Mouse (Mus musculus) kidney, embryonic 14.5 days (tissue): Measurements from ENCODE around the gene Nucks1. TPM values are rescaled to one million over a fixed set of nuclear protein-coding genes. Genes with fewer than 3 reads are reported as not detected.

Experiments
- ATAC-seq: fragments of 200-750 bp; cut with Nextera tagmentation; 2 replicates; pipeline ENCODE4 v1.8.0; 2017; ENCODE audit warnings: moderate number of reproducible peaks, mild to moderate bottlenecking, moderate TSS enrichment, moderate library complexity; ENCODE audit not compliant: low FRiP score, low TSS enrichment
- H3K27ac ChIP-seq: fragments of 300-500 bp; sonication (generic); 2 replicates; pipeline ENCODE4 v1.5.1; 2014; ENCODE audit warnings: low read depth, mild to moderate bottlenecking, low read length, moderate library complexity, mixed read lengths
- H3K27me3 ChIP-seq: fragments of 300-500 bp; sonication (generic); 2 replicates; pipeline ENCODE4 v1.6.1; 2014; ENCODE audit warnings: mild to moderate bottlenecking, low read length; ENCODE audit not compliant: control insufficient read depth, insufficient read depth
- H3K36me3 ChIP-seq: fragments of 300-500 bp; sonication (generic); 2 replicates; pipeline ENCODE4 v1.6.1; 2014; ENCODE audit warnings: low read length, mixed read lengths; ENCODE audit not compliant: control insufficient read depth, insufficient read depth
- H3K4me1 ChIP-seq: fragments of 300-500 bp; sonication (generic); 2 replicates; pipeline ENCODE4 v1.6.1; 2014; ENCODE audit warnings: low read length, mixed read lengths; ENCODE audit not compliant: control insufficient read depth, insufficient read depth
- H3K4me2 ChIP-seq: fragments of 300-500 bp; sonication (generic); replicated peaks from 2 replicates; pipeline ENCODE4 v1.6.1; 2014; ENCODE audit warnings: low read depth, mild to moderate bottlenecking, low read length
- H3K4me3 ChIP-seq: fragments of 300-500 bp; sonication (generic); 2 replicates; pipeline ENCODE4 v1.5.1; 2014; ENCODE audit warnings: mild to moderate bottlenecking, low read length
- H3K9ac ChIP-seq: fragments of 300-500 bp; sonication (generic); 2 replicates; pipeline ENCODE4 v1.6.1; 2014; ENCODE audit warnings: low read depth, mild to moderate bottlenecking, low read length, moderate library complexity
- H3K9me3 ChIP-seq: fragments of 300-500 bp; sonication (generic); 2 replicates; pipeline ENCODE4 v1.6.1; 2016; ENCODE audit warnings: low read length; ENCODE audit not compliant: control insufficient read depth
- WGBS: fragments of 180-500 bp; shearing (Covaris S2); extraction: QIAGEN DNeasy Blood & Tissue Kit; methylation state at CpG from one replicate; pipeline ENCODE4 v1.1.7; 2014; 5-methylcytosine and 5-hydroxymethylcytosine counted together
- polyA plus RNA-seq: library from polyadenylated mRNA; unstranded; fragments of >200 nt; fragmentation: Nextera tagmentation; extraction: Ambion mirVana; gene quantifications from 2 replicates; pipeline ENCODE4 v1.2.1, GENCODE M21; 2014

Nucks1 gene
- polyA plus RNA-seq, 1 experiment from 2014 or later = 67.3 TPM

GRCm38 (mm10) chr1:131968556-131968955 lies 58.2 kb downstream of the Nucks1 start:
- Histone ChIP-seq H3K4me3 (no peak overlapping the region), H3K4me2 (no peak overlapping the region), H3K4me1 (peaks cover 46% of the 10 kb centered on the region), H3K27ac (no peak overlapping the region), H3K27me3 (peaks cover 11% of the 10 kb centered on the region), H3K9me3 (no peaks in the 10 kb centered on the region), H3K36me3 (no peaks in the 10 kb centered on the region), H3K9ac (no peak overlapping the region)
- ATAC-seq = no peak
- WGBS = 35% methylated on average over 3 of the region's 3 CpGs

- ATAC-seq = no peak
- WGBS = 66% methylated on average over 6 of the region's 6 CpGs
- no peak overlapping the region for H3K9ac ChIP-seq
- no peaks in the 10 kb centered on the region for H3K36me3 ChIP-seq
- no peaks in the 10 kb centered on the region for H3K9me3 ChIP-seq
- peaks cover 8% of the 10 kb centered on the region for H3K27me3 ChIP-seq
- no peak overlapping the region for H3K4me2 ChIP-seq
- no peak overlapping the region for H3K4me3 ChIP-seq
- H3K27ac ChIP-seq = no peak overlapping the region
- peaks cover 46% of the 10 kb centered on the region for H3K4me1 ChIP-seq
Observed at GRCm38 (mm10) chr1:131968983-131969382, 58.6 kb downstream of the Nucks1 start.

GRCm38 (mm10) chr1:131969825-131970224 lies 59.5 kb downstream of the Nucks1 start:
- Histone ChIP-seq H3K4me1 (peaks cover 43% of the 10 kb centered on the region), H3K4me3 (no peak overlapping the region), H3K9me3 (no peaks in the 10 kb centered on the region), H3K27ac (no peak overlapping the region), H3K4me2 (no peak overlapping the region), H3K36me3 (no peaks in the 10 kb centered on the region), H3K9ac (no peak overlapping the region), H3K27me3 (peaks cover 8% of the 10 kb centered on the region; the same call in 1 of the 2 replicates)
- ATAC-seq = no peak
- WGBS = 51% methylated on average over 4 of the region's 4 CpGs

- Histone ChIP-seq H3K4me2 (0 out of 2 replicates have a peak overlapping the region, but pooled peaks have one; percentile 26), H3K9ac (no peak overlapping the region; the same call in 1 of the 2 replicates), H3K4me1 (peaks cover 45% of the 10 kb centered on the region), H3K4me3 (no peak overlapping the region), H3K36me3 (no peaks in the 10 kb centered on the region), H3K27ac (peak overlapping the region; percentile 85), H3K27me3 (peaks cover 8% of the 10 kb centered on the region; the same call in 1 of the 2 replicates), H3K9me3 (no peaks in the 10 kb centered on the region)
- no peak for ATAC-seq
- WGBS = 40% methylated on average over 5 of the region's 5 CpGs
Observed at GRCm38 (mm10) chr1:131970322-131970660, 60.0 kb downstream of the Nucks1 start.

GRCm38 (mm10) chr1:131970661-131971520 lies 60.6 kb downstream of the Nucks1 start:
- H3K27ac ChIP-seq = peak overlapping the region; percentile 85
- H3K9ac ChIP-seq = peak overlapping the region; percentile 40
- ATAC-seq = peak; percentile 36
- peaks cover 45% of the 10 kb centered on the region for H3K4me1 ChIP-seq
- H3K4me2 ChIP-seq = peak overlapping the region; percentile 26; the same call in 1 of the 2 replicates
- H3K4me3 ChIP-seq = no peak overlapping the region
- H3K36me3 ChIP-seq = no peaks in the 10 kb centered on the region
- WGBS = 7% methylated on average over 16 of the region's 16 CpGs
- H3K27me3 ChIP-seq = peaks cover 8% of the 10 kb centered on the region; the same call in 1 of the 2 replicates
- no peaks in the 10 kb centered on the region for H3K9me3 ChIP-seq

- Histone ChIP-seq H3K36me3 (no peaks in the 10 kb centered on the region), H3K27ac (peak overlapping the region; percentile 85), H3K9me3 (no peaks in the 10 kb centered on the region), H3K4me2 (peak overlapping the region; percentile 2; the same call in 1 of the 2 replicates), H3K4me1 (peaks cover 37% of the 10 kb centered on the region), H3K9ac (peak overlapping the region; percentile 18; the same call in 1 of the 2 replicates), H3K4me3 (no peak overlapping the region), H3K27me3 (peaks cover 3% of the 10 kb centered on the region; the same call in 1 of the 2 replicates)
- peak; percentile 74 for ATAC-seq
- WGBS = 16% methylated on average over 15 of the region's 15 CpGs
Observed at GRCm38 (mm10) chr1:131971771-131972497, 61.6 kb downstream of the Nucks1 start.

GRCm38 (mm10) chr1:131972498-131973334 lies 62.4 kb downstream of the Nucks1 start:
- no peaks in the 10 kb centered on the region for H3K9me3 ChIP-seq
- H3K27me3 ChIP-seq = peaks cover 3% of the 10 kb centered on the region; the same call in 1 of the 2 replicates
- no peaks in the 10 kb centered on the region for H3K36me3 ChIP-seq
- no peak overlapping the region for H3K4me3 ChIP-seq
- H3K4me2 ChIP-seq = peak overlapping the region; percentile 2
- H3K27ac ChIP-seq = peak overlapping the region; percentile 85
- H3K4me1 ChIP-seq = peaks cover 37% of the 10 kb centered on the region
- ATAC-seq = peak; percentile 65
- WGBS = 14% methylated on average over 13 of the region's 13 CpGs
- H3K9ac ChIP-seq = peak overlapping the region; percentile 18; the same call in 1 of the 2 replicates

- ATAC-seq = no peak
- no peaks in the 10 kb centered on the region for H3K9me3 ChIP-seq
- H3K27ac ChIP-seq = no peak overlapping the region; the same call in 1 of the 2 replicates
- H3K27me3 ChIP-seq = no peaks in the 10 kb centered on the region
- WGBS = 72% methylated on average over 6 of the region's 6 CpGs
- H3K4me3 ChIP-seq = no peak overlapping the region
- H3K4me2 ChIP-seq = no peak overlapping the region
- peaks cover 34% of the 10 kb centered on the region for H3K4me1 ChIP-seq
- no peak overlapping the region for H3K9ac ChIP-seq
- H3K36me3 ChIP-seq = no peaks in the 10 kb centered on the region
Observed at GRCm38 (mm10) chr1:131973991-131974390, 63.7 kb downstream of the Nucks1 start.
